Mouse (Mus musculus) ES-Bruce4 (cell line): ENCODE measurements at regions not wholly inside any gene's neighbourhood (a gene's known extent, or its start where the extent isn't known, plus 50 kb on each side); places are given as distances from the start of the nearest gene placed in this dataset.

Experiments used
- CTCF ChIP-seq: IDR thresholded peaks from one replicate; pipeline ENCODE4 v1.8.1; 2011; ENCODE audit warnings: low read depth, low read length
- EP300 ChIP-seq: IDR thresholded peaks from 2 replicates; pipeline ENCODE4 v1.6.1; 2011; ENCODE audit warnings: low read depth, low read length; ENCODE audit not compliant: insufficient read depth
- POLR2A ChIP-seq: IDR thresholded peaks from one replicate; pipeline ENCODE4 v1.8.1; 2011; ENCODE audit warnings: low read length; ENCODE audit not compliant: insufficient read depth

- no peak for TF ChIP-seq CTCF
- no peak for TF ChIP-seq POLR2A
- no peak for TF ChIP-seq EP300
These were observed 89.4 kb upstream of the Cox10 start for GRCm38 (mm10) chr11:64168626-64169025.
